Mouse (Mus musculus) gastrocnemius, adult 2 months (tissue): ENCODE data around the gene Fam117b. TPM values are rescaled to one million over a fixed set of nuclear protein-coding genes. Genes with fewer than 3 reads are reported as not detected.
A peak's percentile ranks its signal among the peaks of the same experiment; 100 is the strongest.

Source experiments
- DNase-seq: peaks from one replicate; pipeline ENCODE4 v3.0.0; 2022
- H3K27ac ChIP-seq: fragments of 200-600 bp; 2 replicates; pipeline ENCODE4 v1.8.1; 2022; ENCODE audit warnings: mild to moderate bottlenecking
- H3K4me3 ChIP-seq: fragments of 200-600 bp; 2 replicates; pipeline ENCODE4 v1.8.1; 2022; ENCODE audit warnings: mild to moderate bottlenecking, moderate library complexity
- CTCF ChIP-seq: fragments of 200-600 bp; IDR thresholded peaks from 2 replicates; pipeline ENCODE4 v1.8.1; 2022; ENCODE audit warnings: antibody characterized with exemption, mild to moderate bottlenecking, moderate library complexity
- intact Hi-C: fragments of 180-260 bp; cut with DNase I; formaldehyde crosslinking; loops from one replicate; pipeline ENCODE4 v1.15.1; 2025
- long read RNA-seq, 2 experiments: library from polyadenylated mRNA; stranded (forward); transcript quantifications; one replicate each; pipeline ENCODE4 v2.0.0; 2021
- total RNA-seq, 2 experiments: library from RNA; stranded (reverse); gene quantifications; 2 replicates each; pipeline ENCODE4 v1.2.3; 2021

The Fam117b gene
- 1 to 10 TPM; 4.4 to 9.3 TPM for total RNA-seq
- long read RNA-seq, experiment 1, full-length matches to known transcripts = 4 of 5 reads
- long read RNA-seq, experiment 1, partial matches to known transcripts = 0 of 5 reads
- long read RNA-seq, experiment 1, other reads (novel, unspliced or antisense) = 1 of 5 reads
- long read RNA-seq, experiment 2, full-length matches to known transcripts = 7 of 7 reads
- long read RNA-seq, experiment 2, partial matches to known transcripts = 0 of 7 reads
- long read RNA-seq, experiment 2, other reads (novel, unspliced or antisense) = 0 of 7 reads

- DNase-seq = peak; percentile 98
- Histone ChIP-seq H3K4me3 (peak within 1 kb of the TSS; percentile 85), H3K27ac (peak within 1 kb of the TSS; percentile 95)
- peak; percentile 22; the same call in 1 of the 2 replicates for TF ChIP-seq CTCF
- intact Hi-C loops = no loop called here
These were observed at the start of gene Fam117b for GRCm38 (mm10) chr1:59912413-59913157. Gene Fam117b (plus strand): TSS chr1:59913006.

GRCm38 (mm10) chr1:59868041-59868440 lies 44.8 kb upstream of the Fam117b start:
- no peak for DNase-seq
- Histone ChIP-seq H3K27ac (no peak overlapping the region), H3K4me3 (no peak overlapping the region)
- TF ChIP-seq CTCF = no peak
- intact Hi-C loops = no loop called here

DNA sequence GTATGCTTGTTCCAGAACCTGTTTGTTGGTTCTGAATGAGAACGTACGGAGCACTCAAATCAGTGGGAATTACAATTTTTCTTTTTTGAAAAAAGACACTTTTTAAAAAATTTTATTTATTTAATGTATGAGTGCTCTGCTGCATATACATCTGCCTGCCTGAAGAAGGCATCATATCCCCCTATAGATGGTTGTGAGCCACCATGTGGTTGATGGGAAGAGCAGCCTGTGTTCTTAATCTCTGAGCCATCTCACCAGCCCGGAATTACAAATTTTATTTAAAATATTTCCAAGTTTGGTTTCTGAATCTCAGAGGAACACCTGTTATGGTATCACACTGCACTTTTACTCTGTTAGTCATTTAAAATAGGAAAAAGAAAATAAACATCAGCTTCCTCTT lies 38.8 kb upstream of the Fam117b start:
- intact Hi-C loops = no loop called here
- no peak for DNase-seq

GRCm38 (mm10) chr1:59878098-59878497 lies 34.7 kb upstream of the Fam117b start:
- Histone ChIP-seq H3K27ac (no peak overlapping the region), H3K4me3 (no peak overlapping the region)
- intact Hi-C loops = no loop called here
- TF ChIP-seq CTCF = no peak
- no peak for DNase-seq

More for the DNA sequence above, 38.8 kb upstream of the Fam117b start:
- Histone ChIP-seq H3K27ac (no peak overlapping the region), H3K4me3 (no peak overlapping the region)
- peak; percentile 22; the same call in 1 of the 2 replicates for TF ChIP-seq CTCF

DNA sequence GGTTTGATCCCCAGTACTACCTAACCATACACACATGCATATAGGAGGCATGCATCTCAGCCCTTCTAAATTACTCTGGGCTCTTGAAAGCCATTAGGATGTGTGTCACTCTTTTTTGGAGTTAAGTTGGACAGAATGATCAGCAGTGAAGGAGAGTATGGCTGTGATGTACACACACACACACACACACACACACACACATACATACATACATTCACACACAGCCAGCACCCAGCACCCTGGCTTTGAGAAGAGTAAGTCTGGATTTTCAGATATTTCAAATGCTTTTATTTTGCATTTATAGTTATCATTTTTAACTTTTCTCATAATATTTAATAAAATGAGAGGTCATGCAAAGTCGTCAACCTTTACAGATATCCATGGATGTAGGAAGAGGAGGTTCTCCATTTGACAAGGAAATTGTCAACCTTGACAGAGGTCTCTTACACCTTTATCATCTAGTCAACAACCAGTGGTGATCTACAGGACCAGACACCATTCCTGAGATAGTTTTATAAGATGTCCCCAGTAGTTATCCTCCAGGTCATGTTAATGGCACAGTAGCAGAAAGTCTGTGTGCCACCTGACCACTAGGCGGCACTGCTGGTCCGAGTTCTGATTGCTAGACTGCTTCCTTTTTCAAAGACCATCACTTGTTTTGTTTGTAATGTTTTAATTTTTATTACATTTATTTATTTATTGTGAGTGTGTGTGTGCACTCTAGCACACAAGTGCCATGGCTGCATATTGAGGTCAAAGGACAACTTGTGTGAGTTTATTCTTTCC lies 29.3 kb upstream of the Fam117b start:
- Histone ChIP-seq H3K27ac (no peak overlapping the region), H3K4me3 (no peak overlapping the region)
- peak; percentile 83 for DNase-seq
- peak; percentile 97 for TF ChIP-seq CTCF
- intact Hi-C loops = loop anchor here (1.0 to 10.0 kb wide), 4 partner anchors 39 to 211 kb away; partner anchors contain the start of genes Carf and Wdr12

DNA sequence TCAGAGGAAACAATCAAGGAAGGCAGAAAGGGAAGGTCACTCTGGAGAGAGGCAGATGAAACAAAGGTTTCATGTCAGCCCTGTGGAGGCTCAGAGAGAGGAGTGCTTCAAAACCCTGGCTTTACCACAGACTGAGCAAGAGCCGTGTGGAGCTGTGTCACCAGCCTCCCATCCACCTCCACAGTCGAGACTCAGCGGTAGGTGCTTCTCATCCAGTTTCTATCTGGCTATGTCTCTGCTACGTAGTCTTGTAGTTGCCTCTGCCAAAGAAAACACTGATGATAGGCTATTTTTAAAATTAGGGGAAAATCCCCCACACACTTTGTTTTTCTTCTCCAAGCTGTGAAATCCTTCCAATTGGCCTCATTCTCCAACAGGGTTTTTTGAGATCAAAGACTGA lies 25.9 kb upstream of the Fam117b start:
- Histone ChIP-seq H3K27ac (no peak overlapping the region), H3K4me3 (no peak overlapping the region)
- TF ChIP-seq CTCF = no peak
- intact Hi-C loops = loop anchor here (10.0 kb wide), 1 partner anchor 208 kb away; the partner anchor contains the start of genes Carf and Wdr12
- DNase-seq = no peak

GRCm38 (mm10) chr1:59888018-59888417 lies 24.8 kb upstream of the Fam117b start:
- DNase-seq = no peak
- H3K4me3 ChIP-seq = no peak overlapping the region
- no peak overlapping the region; the same call in 1 of the 2 replicates for H3K27ac ChIP-seq
- no peak for TF ChIP-seq CTCF
- intact Hi-C loops = loop anchor here (10.0 kb wide), 1 partner anchor 207 kb away; the partner anchor contains the start of genes Carf and Wdr12

DNA sequence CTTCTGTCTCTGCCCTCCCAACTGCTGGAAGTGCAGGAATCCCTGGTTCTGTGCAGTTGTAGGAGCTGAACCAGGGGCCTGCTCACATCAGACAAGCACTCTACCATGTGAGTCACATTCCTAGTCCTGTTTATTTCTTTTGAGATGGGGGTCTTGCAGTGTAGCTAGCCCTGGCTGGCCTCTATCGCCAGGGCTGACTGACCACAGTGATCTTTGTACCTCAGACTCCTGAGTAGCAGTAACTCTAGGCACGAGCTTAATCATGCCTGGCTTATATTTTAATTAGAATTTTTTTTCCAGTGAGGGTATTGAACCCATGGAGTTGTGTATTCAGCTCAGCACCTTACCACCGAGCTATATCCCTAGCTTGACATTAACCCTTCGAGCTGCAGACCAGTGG lies 21.6 kb upstream of the Fam117b start:
- DNase-seq = no peak
- Histone ChIP-seq H3K27ac (no peak overlapping the region), H3K4me3 (no peak overlapping the region)
- no peak for TF ChIP-seq CTCF
- intact Hi-C loops = no loop called here

DNA sequence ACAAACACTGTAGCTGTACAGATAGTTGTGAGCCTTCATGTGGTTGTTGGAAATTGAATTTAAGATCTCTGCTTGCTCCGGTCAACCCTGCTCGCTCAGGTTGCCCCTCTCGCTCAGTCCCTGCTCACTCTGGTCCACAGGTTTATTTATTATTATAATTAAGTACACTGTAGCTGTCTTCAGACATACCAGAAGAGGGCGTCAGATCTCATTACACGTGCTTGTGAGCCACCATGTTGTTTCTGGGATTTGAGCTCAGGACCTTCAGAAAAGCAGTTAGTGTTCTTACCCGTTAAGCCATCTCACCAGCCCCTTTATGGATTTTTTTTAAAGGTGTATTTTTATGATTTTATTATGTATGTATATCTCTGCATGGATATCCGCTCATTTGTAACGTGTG lies 20.0 kb upstream of the Fam117b start:
- intact Hi-C loops = no loop called here
- no peak overlapping the region for H3K4me3 ChIP-seq
- H3K27ac ChIP-seq = no peak overlapping the region
- TF ChIP-seq CTCF = peak; percentile 17; the same call in 1 of the 2 replicates
- DNase-seq = no peak

DNA sequence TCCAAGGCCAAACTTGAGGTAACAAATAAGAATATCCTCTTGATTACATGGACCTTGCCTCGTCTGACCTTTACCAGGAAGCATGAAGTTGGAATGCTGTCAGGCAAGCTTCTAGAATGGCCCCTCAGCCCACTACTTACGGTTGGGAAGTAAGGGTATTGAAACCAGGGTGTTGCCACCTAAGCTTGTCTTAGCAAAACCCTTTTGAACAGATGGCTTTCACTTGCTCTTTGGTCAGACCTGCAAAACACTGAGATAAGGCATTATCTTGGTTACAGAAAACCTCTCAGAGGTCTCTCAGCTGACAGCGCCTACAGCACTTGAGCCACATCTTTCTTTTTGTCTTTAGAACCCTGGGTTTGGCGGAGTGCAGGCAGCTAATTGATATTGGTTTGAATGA lies 18.8 kb upstream of the Fam117b start:
- H3K4me3 ChIP-seq = no peak overlapping the region
- DNase-seq = no peak
- H3K27ac ChIP-seq = no peak overlapping the region
- intact Hi-C loops = no loop called here
- no peak for TF ChIP-seq CTCF

DNA sequence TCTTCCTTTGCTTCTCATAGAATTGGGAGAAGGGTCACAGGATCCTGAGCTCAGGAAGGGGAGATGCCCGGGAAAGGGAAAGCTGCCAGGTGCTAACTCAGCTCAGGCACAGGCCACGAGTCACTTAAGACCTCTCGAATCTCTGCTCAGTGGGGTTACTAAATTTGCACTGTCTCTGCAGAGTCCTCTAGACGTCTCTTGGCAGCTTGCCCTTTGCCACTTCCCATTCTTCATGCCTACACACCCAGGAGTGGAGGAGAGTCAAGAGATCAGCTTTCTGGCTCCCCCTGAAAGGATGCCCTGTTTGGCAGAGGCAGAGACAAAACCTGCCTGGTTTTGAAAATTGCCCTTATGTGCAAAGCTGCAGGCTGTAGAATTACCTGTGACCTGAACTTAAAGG lies 17.4 kb upstream of the Fam117b start:
- intact Hi-C loops = no loop called here
- Histone ChIP-seq H3K27ac (no peak overlapping the region), H3K4me3 (no peak overlapping the region)
- peak; percentile 65 for DNase-seq
- no peak for TF ChIP-seq CTCF

DNA sequence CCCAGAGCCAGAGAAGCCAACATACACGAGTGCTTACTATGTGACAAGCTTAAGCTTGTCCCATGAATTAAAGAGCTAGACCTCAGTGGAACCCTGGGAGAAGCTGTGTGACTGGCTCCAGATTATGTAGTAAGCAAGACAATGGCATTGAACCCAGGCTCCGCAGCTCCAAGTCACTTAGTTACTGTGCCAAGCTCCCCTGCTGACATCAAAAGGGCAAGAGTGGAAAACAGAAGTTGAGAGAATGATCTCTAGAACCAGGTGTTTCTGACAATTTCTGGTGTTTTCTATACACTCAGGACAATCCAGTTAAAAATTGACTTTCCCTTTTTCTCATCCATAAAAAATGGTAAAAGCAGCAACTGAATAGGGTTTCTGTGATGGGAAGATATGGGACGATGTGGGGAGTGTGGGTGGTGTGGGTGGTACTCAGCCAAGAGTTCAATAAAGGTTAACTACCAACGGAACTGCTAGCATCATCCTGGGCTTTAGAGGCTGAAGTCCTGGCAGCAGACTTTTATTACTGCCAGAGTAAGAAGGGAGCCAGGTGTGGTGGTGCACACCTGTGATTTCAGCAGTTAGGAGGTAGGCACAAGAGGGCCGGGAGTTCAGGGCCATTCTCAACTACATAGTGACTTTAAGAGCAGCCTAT lies 15.5 kb upstream of the Fam117b start:
- H3K27ac ChIP-seq = no peak overlapping the region
- H3K4me3 ChIP-seq = no peak overlapping the region
- TF ChIP-seq CTCF = no peak
- DNase-seq = no peak
- intact Hi-C loops = no loop called here
